Mouse (Mus musculus) monocyte, adult 2 months (primary cell): ENCODE data around the gene Gm28051.
A peak's percentile ranks its signal among the peaks of the same experiment; 100 is the strongest.

Source experiments
- DNase-seq, 2 experiments: peaks; one replicate each; pipeline ENCODE4 v3.0.0; 2022; ENCODE audit warnings: low spot score in 2 of 2, low read depth in 1 of 2

Gene Gm28051

GRCm38 (mm10) chr12:102757689-102758402, at the start of gene Gm28051, which contains the start of the genes Gon7 and Ubr7:
TSS of gene Gm28051 (minus strand) at chr12:102757765.
TSS of gene Gon7 (minus strand) at chr12:102757803.
TSS of gene Ubr7 (plus strand) at chr12:102757967.
- peak; percentile 92 to 93 for DNase-seq

- DNase-seq: no peak
Measured at GRCm38 (mm10) chr12:102799528-102799927, 42.0 kb upstream of the Gm28051 start.

GRCm38 (mm10) chr12:102787927-102788326, 30.4 kb upstream of the Gm28051 start:
- no peak for DNase-seq

GRCm38 (mm10) chr12:102785593-102785985, 28.0 kb upstream of the Gm28051 start:
- DNase-seq: no peak

- DNase-seq: no peak
Measured at GRCm38 (mm10) chr12:102784899-102785592, 27.5 kb upstream of the Gm28051 start.

- no peak for DNase-seq
Measured at GRCm38 (mm10) chr12:102782841-102783240, 25.3 kb upstream of the Gm28051 start.

- DNase-seq: no peak
Measured at GRCm38 (mm10) chr12:102779452-102779851, 21.9 kb upstream of the Gm28051 start.

GRCm38 (mm10) chr12:102778151-102778550, 20.6 kb upstream of the Gm28051 start:
- no peak for DNase-seq

- DNase-seq: no peak
Measured at GRCm38 (mm10) chr12:102776035-102776434, 18.5 kb upstream of the Gm28051 start.

GRCm38 (mm10) chr12:102772676-102773075, 15.1 kb upstream of the Gm28051 start:
- DNase-seq: no peak

- DNase-seq: no peak
Measured at GRCm38 (mm10) chr12:102771601-102772000, 14.0 kb upstream of the Gm28051 start.

GRCm38 (mm10) chr12:102769000-102769399, 11.4 kb upstream of the Gm28051 start:
- no peak for DNase-seq

GRCm38 (mm10) chr12:102763696-102764095, 6.1 kb upstream of the Gm28051 start:
- no peak for DNase-seq

- no peak for DNase-seq
Measured at GRCm38 (mm10) chr12:102761668-102762067, 4.1 kb upstream of the Gm28051 start.

- DNase-seq: no peak
Measured at GRCm38 (mm10) chr12:102758936-102759335, 1.4 kb upstream of the Gm28051 start.

GRCm38 (mm10) chr12:102758403-102758756, 815 bp upstream of the Gm28051 start, which contains the start of gene Gm20604:
TSS of gene Gm20604 (minus strand) at chr12:102758672.
- DNase-seq: no peak

GRCm38 (mm10) chr12:102757055-102757688, 393 bp downstream of the Gm28051 start:
- no peak for DNase-seq

GRCm38 (mm10) chr12:102756304-102756703, 1.3 kb downstream of the Gm28051 start:
- DNase-seq: peak in 1 of 2 experiments; percentile 26

- DNase-seq: no peak
Measured at GRCm38 (mm10) chr12:102748256-102748655, 9.3 kb downstream of the Gm28051 start.

GRCm38 (mm10) chr12:102744839-102745238, 12.7 kb downstream of the Gm28051 start:
- DNase-seq: peak; percentile 39 to 44

- DNase-seq: peak; percentile 77 to 88
Measured at GRCm38 (mm10) chr12:102743589-102744574, 13.7 kb downstream of the Gm28051 start, which contains the start of the genes Moap1 and Tmem251. TSS of gene Moap1 (minus strand) at chr12:102743661. TSS of gene Tmem251 (plus strand) at chr12:102743762.
